Mouse (Mus musculus): ENCODE measurements around the gene Hbb-bh1.
"Not testable (repeated sequence)": the region's sequence is repeated elsewhere in the genome, so short reads cannot be mapped to it uniquely, and the experiment has no call there.

Hbb-bh1 gene

DNA sequence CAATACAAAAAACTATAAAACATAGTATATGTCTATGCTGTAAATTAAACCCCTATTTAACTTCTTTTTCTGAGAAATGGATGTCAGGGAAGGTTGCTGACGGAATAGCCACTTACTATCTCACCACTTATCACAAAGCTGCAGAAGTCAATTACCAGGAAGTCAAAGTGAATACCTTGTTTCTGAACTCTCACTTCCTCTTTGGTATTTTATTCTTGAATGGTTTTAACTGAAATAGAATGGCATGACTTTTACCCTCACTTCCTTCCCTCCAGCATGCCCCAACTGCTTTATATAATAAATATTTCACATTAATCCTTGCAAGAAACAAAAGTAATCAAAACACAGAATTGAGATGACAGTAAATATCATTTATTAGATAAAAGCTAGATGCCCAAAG is 30.8 kb downstream of the Hbb-bh1 start:
- DNase-seq (ENCODE audit: low spot score): no peak

DNA sequence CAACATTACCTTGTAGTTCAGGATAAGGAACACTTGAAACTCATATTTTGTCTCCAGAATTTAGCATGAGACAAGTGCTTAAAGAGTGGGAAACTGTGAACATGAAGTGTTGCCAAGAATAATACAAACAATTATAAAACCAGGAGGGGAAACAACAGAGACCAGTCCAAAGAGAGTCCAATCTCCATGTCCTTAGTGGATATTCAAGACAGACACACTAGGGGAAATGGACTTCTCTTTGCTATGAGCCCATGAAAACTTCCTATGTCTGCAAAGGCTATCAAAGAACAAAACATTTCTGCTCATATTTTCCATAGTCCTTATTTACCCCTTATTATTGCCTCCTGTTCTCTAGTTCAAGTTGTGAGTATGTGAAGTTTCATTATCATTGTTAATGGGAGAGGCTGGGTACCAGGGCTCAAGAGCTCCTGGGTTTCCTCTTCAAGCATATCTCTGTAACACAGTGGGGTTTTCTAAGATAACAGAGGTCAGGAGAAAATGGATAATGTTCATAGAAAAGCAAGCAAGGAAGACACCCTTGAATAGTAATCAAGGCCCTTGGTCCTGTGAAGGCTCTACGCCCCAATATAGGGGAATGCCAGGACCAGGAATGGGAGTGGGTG is 31.6 kb downstream of the Hbb-bh1 start:
- DNase-seq (ENCODE audit: low spot score): no peak

DNA sequence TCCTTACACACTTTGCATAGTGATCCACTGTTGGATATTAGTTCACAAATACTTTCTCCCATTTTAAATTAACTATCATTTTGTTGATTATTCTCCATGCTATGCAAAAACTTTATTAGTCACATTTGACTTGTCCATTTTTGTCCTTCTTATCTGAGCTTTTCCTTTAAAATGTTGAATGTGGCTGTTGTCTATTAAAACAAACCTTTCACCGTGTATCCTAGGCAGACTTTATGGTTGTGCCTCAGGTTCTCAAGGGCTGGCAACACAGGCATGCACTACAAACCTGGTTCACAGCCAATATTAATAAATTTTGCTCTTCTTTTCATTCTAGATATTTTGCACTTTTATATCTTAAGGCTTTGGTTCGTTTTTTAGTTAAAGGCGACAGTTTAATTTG is 32.2 kb downstream of the Hbb-bh1 start:
- no peak for DNase-seq (ENCODE audit: low spot score)

DNA sequence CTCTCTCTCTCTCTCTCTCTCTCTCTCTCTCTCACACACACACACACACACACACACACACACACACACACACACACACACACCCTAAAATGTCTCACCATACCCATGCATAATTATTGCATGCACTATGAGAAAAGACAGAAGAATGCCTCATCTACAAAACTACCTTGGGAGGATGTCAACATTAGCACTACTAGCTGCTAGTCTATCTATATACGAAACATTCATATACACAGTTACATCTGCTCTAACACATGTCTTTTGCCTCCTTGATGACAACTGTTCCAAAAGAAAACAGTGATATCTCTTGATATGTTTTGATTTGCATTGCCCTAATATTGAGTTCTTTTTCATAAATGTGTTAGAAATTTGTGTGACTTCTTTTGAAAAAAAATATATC is 32.7 kb downstream of the Hbb-bh1 start:
- no peak for DNase-seq (ENCODE audit: low spot score)

DNA sequence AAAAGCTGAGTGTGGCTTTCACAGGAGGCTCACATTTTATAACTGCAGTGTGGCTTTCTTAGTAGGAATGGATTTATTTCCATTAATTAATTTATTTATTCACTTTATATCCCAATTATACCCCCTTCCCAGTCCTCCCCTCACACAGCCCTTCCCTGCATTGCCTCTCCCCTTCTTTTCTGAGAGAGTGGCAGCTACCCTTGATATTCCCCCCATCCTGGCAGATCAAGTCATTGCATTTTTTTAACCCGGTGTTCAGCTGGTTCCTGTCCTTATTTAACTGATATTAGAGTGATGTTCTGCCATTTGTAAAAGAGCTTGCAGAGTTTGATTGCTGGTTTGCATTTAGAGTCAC is 33.2 kb downstream of the Hbb-bh1 start:
- DNase-seq (ENCODE audit: low spot score): no peak

DNA sequence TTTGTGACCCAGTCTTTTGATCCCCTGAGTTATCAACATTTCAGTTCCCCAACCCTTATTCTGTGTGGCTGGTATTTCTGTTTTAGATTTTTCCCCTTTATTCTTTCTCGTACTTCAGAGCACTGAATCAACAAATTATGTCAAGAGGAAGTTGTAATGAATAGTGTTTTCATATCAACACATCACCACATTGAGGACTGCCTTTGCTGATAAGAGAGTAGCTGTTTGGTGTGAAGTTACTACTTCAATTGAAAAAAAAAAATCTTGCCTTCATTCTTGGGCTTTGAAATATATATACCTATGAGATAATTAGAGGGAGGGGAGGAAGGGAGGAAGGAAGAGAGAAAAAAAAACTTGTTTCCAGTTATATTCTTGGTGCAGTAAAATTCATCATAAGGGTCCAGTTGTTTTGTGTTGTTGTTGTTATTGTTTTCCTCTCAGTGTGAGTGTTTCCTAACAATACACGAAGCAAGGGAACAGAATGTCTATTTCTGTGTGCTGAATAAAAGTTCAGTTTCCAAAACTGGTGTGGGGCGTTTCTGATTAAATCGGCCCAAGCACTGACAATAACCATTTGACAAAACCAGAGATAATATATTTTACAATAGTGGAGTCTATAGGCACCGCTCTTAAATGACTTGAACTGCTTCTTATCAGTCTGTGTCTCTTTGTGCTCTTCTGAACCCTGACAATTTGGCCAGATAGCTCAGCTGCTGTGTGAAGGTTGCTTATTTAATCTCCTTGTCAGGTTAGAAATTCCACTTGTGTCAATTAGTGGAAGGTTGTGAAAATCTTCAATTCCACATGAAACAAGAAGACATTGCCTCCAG is 33.8 kb downstream of the Hbb-bh1 start:
- DNase-seq (ENCODE audit: low spot score): no peak

DNA sequence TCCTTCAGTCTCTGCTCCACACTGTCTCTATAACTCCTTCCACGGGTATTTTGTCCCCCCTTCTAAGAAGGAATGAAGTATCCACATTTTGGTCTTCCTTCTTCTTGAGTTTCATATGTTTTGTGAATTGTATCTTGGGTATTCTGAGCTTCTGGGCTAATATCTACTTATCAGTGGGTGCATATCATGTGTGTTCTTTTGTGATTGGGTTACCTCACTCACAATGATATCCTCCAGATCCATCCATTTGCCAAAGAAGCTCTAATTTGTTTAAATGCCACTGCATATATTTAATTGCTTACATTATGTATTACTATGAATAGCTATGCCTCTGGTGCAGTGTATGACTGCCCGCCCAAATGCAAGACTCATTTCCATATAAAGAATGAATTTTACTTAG is 34.8 kb downstream of the Hbb-bh1 start:
- DNase-seq (ENCODE audit: low spot score): not testable (repeated sequence)

DNA sequence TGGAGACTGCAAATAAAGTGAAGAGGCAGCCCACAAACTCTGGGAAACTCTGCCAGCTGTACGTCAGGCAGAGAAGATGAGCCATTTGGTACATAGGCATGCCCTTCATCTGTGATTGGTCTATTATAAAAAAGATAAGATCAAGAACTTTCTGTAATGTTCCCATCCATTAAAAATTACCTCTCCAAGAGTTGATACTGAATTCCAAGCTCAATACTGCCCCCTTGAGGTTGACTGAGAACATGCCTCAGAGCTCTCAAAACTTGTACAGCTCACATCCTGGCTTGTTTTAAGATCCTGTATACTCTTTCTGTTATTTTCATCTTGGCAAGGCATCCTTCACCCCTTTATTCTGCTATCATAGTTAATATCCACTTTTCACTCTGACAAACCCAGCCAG is 36.1 kb downstream of the Hbb-bh1 start:
- DNase-seq (ENCODE audit: low spot score): peak; percentile 50

DNA sequence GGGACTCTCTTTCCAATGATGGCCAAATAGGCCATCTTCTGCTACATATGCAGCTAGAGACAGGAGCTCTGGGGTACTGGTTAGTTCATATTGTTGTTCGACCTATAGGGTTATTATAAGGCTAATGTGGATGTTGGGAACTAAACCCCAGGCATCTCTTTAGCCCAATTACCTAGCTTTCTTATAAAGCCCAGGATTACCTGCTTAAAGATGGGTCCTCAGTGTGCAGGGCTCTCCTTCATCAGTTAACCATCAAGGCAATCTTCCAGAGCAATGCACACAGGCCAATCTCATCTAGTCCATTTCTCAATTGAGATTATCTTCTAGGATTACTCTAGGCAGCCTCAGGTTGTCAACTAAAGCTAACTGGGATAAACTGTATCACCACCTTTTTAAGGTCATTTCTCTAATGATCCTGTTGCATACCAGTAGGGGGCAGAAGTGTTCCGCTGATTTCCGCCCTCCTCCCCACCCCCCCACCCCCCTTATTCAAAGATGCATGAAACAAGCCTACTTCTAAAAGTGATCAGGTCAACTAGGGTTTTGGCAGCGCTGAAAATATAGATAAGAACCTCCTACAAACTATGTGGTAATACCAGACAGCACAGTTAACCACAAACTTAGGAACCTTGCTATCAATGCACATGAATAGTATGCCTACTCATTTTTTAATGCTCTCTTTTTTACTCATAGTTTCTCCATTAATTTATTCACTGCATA is 50.1 kb downstream of the Hbb-bh1 start:
- DNase-seq (ENCODE audit: low spot score): no peak

DNA sequence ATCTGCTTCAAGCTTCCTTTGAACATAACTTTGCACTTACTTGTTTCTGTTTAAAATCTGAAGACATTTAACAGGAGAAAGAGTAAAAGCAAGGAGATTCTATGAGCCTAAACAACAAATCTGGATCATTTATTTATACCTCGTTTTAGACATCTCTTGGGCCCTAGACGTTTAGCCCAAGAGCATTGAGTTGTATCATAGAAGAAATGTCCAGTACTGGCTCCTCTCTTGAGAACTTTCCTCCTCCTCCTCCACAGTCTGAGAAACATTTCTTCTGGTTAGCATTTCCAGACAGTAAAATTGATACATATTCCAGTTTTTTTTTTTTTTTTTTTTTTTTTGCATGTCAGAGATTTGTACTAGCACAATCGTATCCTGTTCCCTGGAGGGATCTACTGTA is 51.2 kb downstream of the Hbb-bh1 start, which contains the start of gene Olfr67:
Olfr67 (minus strand) TSS at position 101 of the 400 bp plus-strand sequence.
- DNase-seq (ENCODE audit: low spot score): no peak
